Mouse (Mus musculus): ENCODE data around the gene Armc12. TPM values are rescaled to one million over a fixed set of nuclear protein-coding genes. Genes with fewer than 3 reads are reported as not detected.

Armc12 gene
- polyA plus RNA-seq, 1 experiment from 2014 or later, result not detected

- peaks cover 51% of the 10 kb centered on the region for H3K4me1 ChIP-seq (ENCODE audit: insufficient read depth)
- TF ChIP-seq EP300 (IDR thresholded peaks at IDR 0.05; ENCODE audit: low read depth) (0 out of 2 replicates have a peak, but pooled peaks have one; percentile 14), CTCF (IDR thresholded peaks at IDR 0.05; ENCODE audit: low read depth) (no peak)
- H3K4me3 ChIP-seq (ENCODE audit: low read depth, low read length), result peak overlapping the region; percentile 52
- ATAC-seq (no peak), DNase-seq (no peak)
- peak overlapping the region; percentile 77 for H3K4me2 ChIP-seq (ENCODE audit: low read depth, low read length)
- no peaks in the 10 kb centered on the region for H3K36me3 ChIP-seq (replicated peaks; ENCODE audit: insufficient read depth, low read length)
- WGBS (ENCODE audit: insufficient replicate concordance), result 44% methylated on average over 6 of the region's 6 CpGs
- peak overlapping the region; percentile 77; the same call in 1 of the 2 replicates for H3K9ac ChIP-seq (replicated peaks)
- no peaks in the 10 kb centered on the region for H3K9me3 ChIP-seq (ENCODE audit: low read length)
- no peaks in the 10 kb centered on the region for H3K27me3 ChIP-seq (ENCODE audit: insufficient read depth, low read length)
- H3K27ac ChIP-seq (ENCODE audit: low read depth), result peak overlapping the region; percentile 96
These were observed 8.7 kb upstream of the Armc12 start for GRCm38 (mm10) chr17:28521920-28522319.

GRCm38 (mm10) chr17:28522623-28523354 lies 7.8 kb upstream of the Armc12 start:
- H3K9ac ChIP-seq (replicated peaks), result peak overlapping the region; percentile 77
- H3K9me3 ChIP-seq (ENCODE audit: low read length), result no peaks in the 10 kb centered on the region
- peak overlapping the region; percentile 52 for H3K4me3 ChIP-seq (ENCODE audit: low read depth, low read length)
- H3K36me3 ChIP-seq (replicated peaks; ENCODE audit: insufficient read depth, low read length), result no peaks in the 10 kb centered on the region
- peak; percentile 82 for ATAC-seq
- no peaks in the 10 kb centered on the region for H3K27me3 ChIP-seq (ENCODE audit: insufficient read depth, low read length)
- peaks cover 51% of the 10 kb centered on the region for H3K4me1 ChIP-seq (ENCODE audit: insufficient read depth)
- peak overlapping the region; percentile 96 for H3K27ac ChIP-seq (ENCODE audit: low read depth)
- DNase-seq, result peak; percentile 93
- peak overlapping the region; percentile 77 for H3K4me2 ChIP-seq (ENCODE audit: low read depth, low read length)
- 1% methylated on average over 56 of the region's 66 CpGs for WGBS (ENCODE audit: insufficient replicate concordance)
- TF ChIP-seq EP300 (IDR thresholded peaks at IDR 0.05; ENCODE audit: low read depth) (peak; percentile 78; the same call in 1 of the 2 replicates), CTCF (IDR thresholded peaks at IDR 0.05; ENCODE audit: low read depth) (no peak)

- 4% methylated on average over 28 of the region's 28 CpGs for WGBS (ENCODE audit: insufficient replicate concordance)
- no peaks in the 10 kb centered on the region for H3K36me3 ChIP-seq (replicated peaks; ENCODE audit: insufficient read depth, low read length)
- H3K4me2 ChIP-seq (ENCODE audit: low read depth, low read length), result peak overlapping the region; percentile 77
- H3K4me3 ChIP-seq (ENCODE audit: low read depth, low read length), result peak overlapping the region; percentile 52
- peaks cover 47% of the 10 kb centered on the region for H3K4me1 ChIP-seq (ENCODE audit: insufficient read depth)
- ATAC-seq (peak; percentile 24), DNase-seq (peak; percentile 55)
- peak overlapping the region; percentile 77 for H3K9ac ChIP-seq (replicated peaks)
- peak overlapping the region; percentile 96 for H3K27ac ChIP-seq (ENCODE audit: low read depth)
- TF ChIP-seq EP300 (IDR thresholded peaks at IDR 0.05; ENCODE audit: low read depth) (0 out of 2 replicates have a peak, but pooled peaks have one; percentile 4), CTCF (IDR thresholded peaks at IDR 0.05; ENCODE audit: low read depth) (no peak)
- no peaks in the 10 kb centered on the region for H3K9me3 ChIP-seq (ENCODE audit: low read length)
- no peaks in the 10 kb centered on the region for H3K27me3 ChIP-seq (ENCODE audit: insufficient read depth, low read length)
These were observed 7.1 kb upstream of the Armc12 start for GRCm38 (mm10) chr17:28523355-28524008.

GRCm38 (mm10) chr17:28524009-28524695 lies 6.5 kb upstream of the Armc12 start:
- Histone ChIP-seq H3K9me3 (ENCODE audit: low read length) (no peaks in the 10 kb centered on the region), H3K4me1 (ENCODE audit: insufficient read depth) (peaks cover 41% of the 10 kb centered on the region), H3K4me3 (ENCODE audit: low read depth, low read length) (peak overlapping the region; percentile 52), H3K36me3 (replicated peaks; ENCODE audit: insufficient read depth, low read length) (no peaks in the 10 kb centered on the region), H3K4me2 (ENCODE audit: low read depth, low read length) (peak overlapping the region; percentile 77), H3K27me3 (ENCODE audit: insufficient read depth, low read length) (no peaks in the 10 kb centered on the region), H3K27ac (ENCODE audit: low read depth) (peak overlapping the region; percentile 96), H3K9ac (replicated peaks) (peak overlapping the region; percentile 77)
- TF ChIP-seq EP300 (IDR thresholded peaks at IDR 0.05; ENCODE audit: low read depth) (no peak), CTCF (IDR thresholded peaks at IDR 0.05; ENCODE audit: low read depth) (no peak)
- DNase-seq (peak; percentile 37), ATAC-seq (no peak)
- 60% methylated on average over 23 of the region's 23 CpGs for WGBS (ENCODE audit: insufficient replicate concordance)

GRCm38 (mm10) chr17:28524831-28525430 lies 5.7 kb upstream of the Armc12 start:
- Histone ChIP-seq H3K9ac (replicated peaks) (peak overlapping the region; percentile 77), H3K4me1 (ENCODE audit: insufficient read depth) (peaks cover 38% of the 10 kb centered on the region), H3K4me2 (ENCODE audit: low read depth, low read length) (peak overlapping the region; percentile 77), H3K36me3 (replicated peaks; ENCODE audit: insufficient read depth, low read length) (no peaks in the 10 kb centered on the region), H3K27ac (ENCODE audit: low read depth) (peak overlapping the region; percentile 96), H3K27me3 (ENCODE audit: insufficient read depth, low read length) (no peaks in the 10 kb centered on the region), H3K9me3 (ENCODE audit: low read length) (no peaks in the 10 kb centered on the region), H3K4me3 (ENCODE audit: low read depth, low read length) (0 out of 2 replicates have a peak overlapping the region, but pooled peaks have one; percentile 52)
- TF ChIP-seq CTCF (IDR thresholded peaks at IDR 0.05; ENCODE audit: low read depth) (peak; percentile 19; the same call in 1 of the 2 replicates), EP300 (IDR thresholded peaks at IDR 0.05; ENCODE audit: low read depth) (no peak)
- DNase-seq (no peak), ATAC-seq (no peak)
- 41% methylated on average over 4 of the region's 4 CpGs for WGBS (ENCODE audit: insufficient replicate concordance)
